Mouse (Mus musculus): ENCODE data around the gene Brca2.

The Brca2 gene

GRCm38 (mm10) chr5:150598202-150599119 lies 76.0 kb downstream of the Brca2 start:
- no peak for DNase-seq (ENCODE audit: low spot score in 2 of 2)

- no peak for DNase-seq (ENCODE audit: low spot score in 2 of 2)
Observed at GRCm38 (mm10) chr5:150599301-150600294, 77.2 kb downstream of the Brca2 start.

GRCm38 (mm10) chr5:150600554-150601440 lies 78.4 kb downstream of the Brca2 start:
- peak in 1 of 2 experiments; percentile 32 for DNase-seq (ENCODE audit: low spot score in 2 of 2)

- DNase-seq (ENCODE audit: low spot score in 2 of 2), result no peak
Observed at GRCm38 (mm10) chr5:150601441-150602230, 79.2 kb downstream of the Brca2 start.

GRCm38 (mm10) chr5:150606131-150606530 lies 83.7 kb downstream of the Brca2 start:
- DNase-seq (ENCODE audit: low spot score in 2 of 2), result no peak

- no peak for DNase-seq (ENCODE audit: low spot score in 2 of 2)
Observed at GRCm38 (mm10) chr5:150607631-150608030, 85.2 kb downstream of the Brca2 start.

- DNase-seq (ENCODE audit: low spot score in 2 of 2), result no peak
Observed at GRCm38 (mm10) chr5:150611136-150611535, 88.7 kb downstream of the Brca2 start.

- DNase-seq (ENCODE audit: low spot score in 2 of 2), result no peak
Observed at GRCm38 (mm10) chr5:150611697-150612096, 89.3 kb downstream of the Brca2 start.

GRCm38 (mm10) chr5:150614054-150614453 lies 91.6 kb downstream of the Brca2 start:
- DNase-seq (ENCODE audit: low spot score in 2 of 2), result no peak

- DNase-seq (ENCODE audit: low spot score in 2 of 2), result no peak
Observed at GRCm38 (mm10) chr5:150616216-150616615, 93.8 kb downstream of the Brca2 start.

GRCm38 (mm10) chr5:150616731-150617130 lies 94.3 kb downstream of the Brca2 start:
- no peak for DNase-seq (ENCODE audit: low spot score in 2 of 2)

- no peak for DNase-seq (ENCODE audit: low spot score in 2 of 2)
Observed at GRCm38 (mm10) chr5:150618599-150619355, 96.3 kb downstream of the Brca2 start.

Data from right cerebral cortex, postnatal 10 days (tissue).